Mouse (Mus musculus): ENCODE results near the gene Neil3.

DNA sequence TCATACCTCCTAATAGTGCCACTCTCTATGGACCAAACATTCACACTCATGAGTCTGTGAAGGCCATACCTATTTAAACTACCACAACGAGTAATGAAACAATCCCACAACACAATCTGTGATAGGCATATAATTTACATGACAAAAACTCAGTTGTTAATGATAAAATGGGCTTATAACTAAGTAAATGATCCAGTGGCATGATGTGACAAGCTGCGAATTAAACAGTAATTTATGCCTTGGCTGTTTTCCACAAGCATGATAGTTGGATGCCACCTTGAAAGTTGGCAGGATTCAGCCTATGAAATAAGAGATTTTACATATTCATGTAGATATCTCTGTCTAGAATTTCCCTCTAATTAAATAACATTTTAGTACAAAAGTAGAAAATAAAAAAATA lies 99.3 kb downstream of the Neil3 start:
- TF ChIP-seq CTCF (IDR thresholded peaks at IDR 0.05; ENCODE audit: extremely low read depth, insufficient read length, insufficient replicate concordance, low read depth, low read length) (no peak), POLR2A (IDR thresholded peaks at IDR 0.05; ENCODE audit: low read depth, low read length) (no peak)

All from small intestine, adult 2 months (tissue).